Mouse (Mus musculus): ENCODE results near the gene F13b.

Gene F13b

GRCm38 (mm10) chr1:139501258-139501752, at the start of gene F13b:
Gene F13b, plus strand, starts transcription at chr1:139501702.
- DNase-seq (ENCODE audit: low read depth, low spot score): no peak

GRCm38 (mm10) chr1:139454340-139455225, 46.9 kb upstream of the F13b start, which contains the start of gene Aspm:
Gene Aspm, plus strand, starts transcription at chr1:139454772.
- DNase-seq (ENCODE audit: low read depth, low spot score): peak; percentile 61

DNA sequence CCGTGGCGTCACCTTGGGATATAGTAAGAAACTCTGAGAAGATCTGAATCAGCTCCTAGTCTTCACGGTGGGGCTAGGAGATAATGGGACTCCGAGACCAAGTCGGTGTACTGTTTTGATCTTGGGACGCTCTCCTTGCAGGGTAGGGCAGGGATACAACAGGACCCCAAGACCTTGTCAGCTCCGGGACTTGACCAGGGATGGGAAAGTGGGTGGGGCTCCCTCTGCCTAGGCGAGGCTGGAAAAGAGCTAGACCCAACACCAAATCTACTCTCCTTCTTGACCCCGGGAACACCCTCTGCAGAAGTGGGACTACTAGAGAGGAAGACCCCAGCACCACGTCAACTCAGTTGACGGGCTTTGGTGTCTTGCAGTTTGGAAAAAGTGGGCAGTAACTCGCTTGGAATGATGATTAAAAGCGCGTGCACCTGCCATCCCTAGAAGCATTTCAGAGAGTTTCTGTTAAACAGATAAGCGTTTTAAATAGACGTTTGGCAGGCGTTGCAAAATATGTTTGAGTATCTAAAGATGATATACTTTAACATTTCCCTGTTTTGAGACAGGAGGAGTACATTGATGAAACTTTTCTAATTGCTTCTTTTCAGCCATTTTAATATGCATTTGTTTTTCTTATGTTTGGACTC, 46.2 kb upstream of the F13b start:
- no peak for DNase-seq (ENCODE audit: low read depth, low spot score)

- no peak for DNase-seq (ENCODE audit: low read depth, low spot score)
Measured at GRCm38 (mm10) chr1:139460807-139461206, 40.7 kb upstream of the F13b start.

- no peak for DNase-seq (ENCODE audit: low read depth, low spot score)
Measured at GRCm38 (mm10) chr1:139465936-139466335, 35.6 kb upstream of the F13b start.

GRCm38 (mm10) chr1:139478898-139479297, 22.6 kb upstream of the F13b start:
- DNase-seq (ENCODE audit: low read depth, low spot score): no peak

- peak; percentile 11 for DNase-seq (ENCODE audit: low read depth, low spot score)
Measured at GRCm38 (mm10) chr1:139480246-139480645, 21.3 kb upstream of the F13b start.

DNA sequence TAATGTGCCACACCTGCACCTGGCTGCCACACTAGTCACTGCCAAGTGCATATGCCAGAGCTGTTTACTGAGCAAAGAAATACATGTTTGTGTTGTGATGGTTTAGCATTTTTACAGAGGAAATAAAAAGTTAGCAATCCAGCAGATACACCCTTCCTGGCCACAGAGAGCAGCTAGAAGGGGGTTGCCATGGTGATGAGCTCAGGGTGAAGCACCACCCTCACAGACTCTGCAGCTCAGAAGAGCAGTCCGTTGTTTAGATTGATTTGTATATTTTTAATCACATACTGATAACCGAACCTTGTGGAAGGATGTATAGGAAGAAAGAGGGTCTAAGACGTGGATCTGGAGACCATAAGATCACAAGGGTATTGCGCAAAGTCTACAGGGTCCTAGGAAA, 20.4 kb upstream of the F13b start:
- peak; percentile 13 for DNase-seq (ENCODE audit: low read depth, low spot score)

DNA sequence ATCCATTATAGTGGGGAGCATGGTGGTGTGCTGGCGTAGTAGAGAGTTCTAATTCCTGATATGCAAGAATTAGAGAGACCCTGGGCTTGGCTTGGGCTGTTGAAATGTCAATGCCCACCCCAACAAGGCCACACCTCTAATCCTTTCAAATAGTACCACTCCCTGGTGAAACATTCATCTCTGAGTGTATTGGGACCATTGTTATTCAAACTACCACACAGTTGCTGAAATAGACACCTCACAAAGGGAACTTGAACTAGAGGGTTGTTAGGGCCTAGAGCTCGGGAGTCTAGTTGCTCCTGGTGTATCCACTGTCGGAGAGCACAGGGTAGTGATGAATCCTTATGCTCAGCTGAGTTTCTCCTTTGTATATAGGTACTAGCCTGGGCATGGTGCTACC, 6.9 kb upstream of the F13b start:
- no peak for DNase-seq (ENCODE audit: low read depth, low spot score)

GRCm38 (mm10) chr1:139495408-139495807, 6.1 kb upstream of the F13b start:
- no peak for DNase-seq (ENCODE audit: low read depth, low spot score)

GRCm38 (mm10) chr1:139496212-139496611, 5.3 kb upstream of the F13b start:
- no peak for DNase-seq (ENCODE audit: low read depth, low spot score)

GRCm38 (mm10) chr1:139499751-139500150, 1.8 kb upstream of the F13b start:
- DNase-seq (ENCODE audit: low read depth, low spot score): no peak

DNA sequence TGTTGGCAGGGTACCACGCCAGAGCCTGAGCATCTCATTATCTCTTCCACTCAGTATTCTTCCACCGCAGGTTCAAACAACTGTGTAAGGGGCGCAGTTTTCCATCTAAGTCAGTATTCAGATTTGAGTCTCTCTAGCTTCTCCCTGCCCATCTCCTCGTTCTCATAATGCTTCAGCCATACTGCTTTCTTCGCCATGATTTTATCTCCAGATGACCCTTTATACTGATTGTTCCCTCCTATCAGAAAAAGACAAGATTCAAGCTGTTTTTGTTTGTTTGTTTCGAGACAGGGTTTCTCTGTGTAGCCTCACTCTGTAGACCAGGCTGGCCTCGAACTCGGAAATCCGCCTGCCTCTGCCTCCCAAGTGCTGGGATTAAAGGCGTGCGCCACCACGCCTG, 13.1 kb downstream of the F13b start:
- DNase-seq (ENCODE audit: low read depth, low spot score): no peak

GRCm38 (mm10) chr1:139548536-139548935, 47.0 kb downstream of the F13b start:
- DNase-seq (ENCODE audit: low read depth, low spot score): no peak

DNA sequence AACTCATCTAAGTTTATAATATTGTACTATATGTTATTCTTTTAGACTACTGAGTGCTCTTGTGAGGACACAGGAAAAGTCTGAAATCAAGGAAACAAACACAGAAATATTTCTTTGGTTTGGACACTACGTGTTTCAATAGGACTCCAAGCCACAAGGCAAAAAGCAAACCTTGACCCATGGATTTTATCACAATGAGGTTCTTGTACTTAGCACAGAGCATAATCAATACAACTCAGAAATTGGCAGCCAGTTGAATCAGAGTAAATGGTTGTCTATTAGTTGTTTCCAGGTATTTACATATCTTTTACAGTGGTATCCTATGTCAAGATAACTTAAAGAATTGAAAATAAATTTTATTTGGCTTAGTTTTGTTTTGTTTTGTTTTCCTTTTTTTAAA, 49.8 kb downstream of the F13b start:
- no peak for DNase-seq (ENCODE audit: low read depth, low spot score)

DNA sequence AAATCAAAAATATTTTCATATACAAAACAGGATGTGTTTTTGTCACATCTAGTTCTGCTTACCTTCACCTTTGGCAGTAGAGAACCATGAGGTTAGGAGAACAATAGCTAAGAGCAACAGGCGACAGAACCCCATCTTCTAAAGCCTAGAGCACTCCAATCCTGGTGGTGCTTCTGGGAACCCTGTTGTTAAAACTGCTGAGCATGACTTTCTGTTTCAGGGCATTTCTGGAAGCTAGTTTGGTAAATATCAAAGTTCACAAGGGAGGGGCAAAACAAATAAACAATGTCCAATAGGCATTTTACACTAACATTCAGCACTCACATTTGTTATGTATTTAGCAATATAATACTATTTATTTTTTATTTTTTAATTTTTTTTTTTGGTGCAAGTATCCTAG, 58.5 kb downstream of the F13b start, which contains the start of gene Cfhr1:
TSS of gene Cfhr1 (minus strand) at position 249 of the 400 bp plus-strand sequence.
- DNase-seq (ENCODE audit: low read depth, low spot score): no peak

Data from telencephalon, adult 2 months (tissue).